Mouse (Mus musculus): Measurements from ENCODE around the gene Gng2.
"Not testable (repeated sequence)": the region's sequence is repeated elsewhere in the genome, so short reads cannot be mapped to it uniquely, and the experiment has no call there.

The Gng2 gene

GRCm38 (mm10) chr14:19924086-19924485 is 53.3 kb downstream of the Gng2 start:
- ChIA-PET POLR2A (interaction anchor here in 3 of 4 experiments (0.6 to 3.8 kb wide), 14 partner anchors 11 to 467 kb away, joined by 3 to 23 read pairs (median 4); no protein-coding TSS in a partner anchor), CTCF (interaction anchor here in 3 of 4 experiments (0.6 to 1.0 kb wide), 7 partner anchors 18 to 173 kb away, joined by 3 to 16 read pairs (median 3); partner anchors contain the start of genes Gng2 (in 1 of the 3) and Nid2 (in 1 of the 3))

- CTCF ChIA-PET: interaction anchor here in 3 of 4 experiments (0.9 to 1.9 kb wide), 3 partner anchors 81 to 148 kb away, joined by 3 to 6 read pairs (median 5); no protein-coding TSS in a partner anchor
Observed at GRCm38 (mm10) chr14:19920254-19920691, 57.2 kb downstream of the Gng2 start.

GRCm38 (mm10) chr14:19919789-19920188 is 57.6 kb downstream of the Gng2 start:
- CTCF ChIA-PET: interaction anchor here in 1 of 4 experiments (1.9 kb wide), 1 partner anchor 148 kb away, joined by 6 read pairs; no protein-coding TSS in a partner anchor
- POLR2A ChIA-PET: interaction anchor here in 3 of 4 experiments (0.6 to 2.0 kb wide), 12 partner anchors 8 to 153 kb away, joined by 3 to 10 read pairs (median 3); no protein-coding TSS in a partner anchor

More at GRCm38 (mm10) chr14:19920254-19920691, 57.2 kb downstream of the Gng2 start:
- POLR2A ChIA-PET: interaction anchor here in 3 of 4 experiments (0.6 to 2.0 kb wide), 14 partner anchors 9 to 153 kb away, joined by 3 to 10 read pairs (median 4); no protein-coding TSS in a partner anchor

GRCm38 (mm10) chr14:19917534-19917933 is 59.9 kb downstream of the Gng2 start:
- ChIA-PET POLR2A (interaction anchor here in 2 of 4 experiments (1.0 to 2.5 kb wide), 6 partner anchors 10 to 56 kb away, joined by 4 to 8 read pairs (median 4); no protein-coding TSS in a partner anchor), CTCF (interaction anchor here in 1 of 4 experiments (1.3 kb wide), 1 partner anchor 13 kb away, joined by 3 read pairs; no protein-coding TSS in a partner anchor)

- ChIA-PET POLR2A (interaction anchor here in 2 of 4 experiments (1.0 to 2.5 kb wide), 6 partner anchors 9 to 77 kb away, joined by 3 to 8 read pairs (median 4); no protein-coding TSS in a partner anchor), CTCF (no interaction called here)
Observed at GRCm38 (mm10) chr14:19916315-19916714, 61.1 kb downstream of the Gng2 start.

GRCm38 (mm10) chr14:19912891-19913290 is 64.5 kb downstream of the Gng2 start:
- ChIA-PET POLR2A (interaction anchor here in 3 of 4 experiments (0.6 to 4.4 kb wide), 13 partner anchors 8 to 269 kb away, joined by 3 to 23 read pairs (median 4); partner anchors contain the start of genes Gng2 (in 1 of the 3) and Kcnk5 (in 1 of the 3)), CTCF (interaction anchor here in 1 of 4 experiments (1.1 kb wide), 1 partner anchor 201 kb away, joined by 3 read pairs; no protein-coding TSS in a partner anchor)

- CTCF ChIA-PET: interaction anchor here in 1 of 4 experiments (1.4 kb wide), 1 partner anchor 162 kb away, joined by 3 read pairs; no protein-coding TSS in a partner anchor
- POLR2A ChIA-PET: interaction anchor here in 3 of 4 experiments (0.8 to 1.3 kb wide), 5 partner anchors 8 to 47 kb away, joined by 3 to 4 read pairs (median 3); no protein-coding TSS in a partner anchor
Observed at GRCm38 (mm10) chr14:19905615-19906014, 71.8 kb downstream of the Gng2 start.

- ChIA-PET POLR2A (interaction anchor here in 2 of 4 experiments (0.9 to 1.2 kb wide), 2 partner anchors 9 to 46 kb away, joined by 3 read pairs; no protein-coding TSS in a partner anchor), CTCF (interaction anchor here in 1 of 4 experiments (1.4 kb wide), 1 partner anchor 163 kb away, joined by 3 read pairs; no protein-coding TSS in a partner anchor)
Observed at GRCm38 (mm10) chr14:19904821-19905220, 72.6 kb downstream of the Gng2 start.

- CTCF ChIA-PET: interaction anchor here in 1 of 4 experiments (1.4 kb wide), 1 partner anchor 164 kb away, joined by 3 read pairs; no protein-coding TSS in a partner anchor
- POLR2A ChIA-PET: no interaction called here
Observed at GRCm38 (mm10) chr14:19904031-19904430, 73.4 kb downstream of the Gng2 start.

- CTCF ChIA-PET: interaction anchor here in 1 of 4 experiments (1.0 kb wide), 1 partner anchor 41 kb away, joined by 3 read pairs; no protein-coding TSS in a partner anchor
- POLR2A ChIA-PET: interaction anchor here in 1 of 4 experiments (1.1 kb wide), 1 partner anchor 77 kb away, joined by 3 read pairs; the partner anchor contains the start of gene Gng2
Observed at GRCm38 (mm10) chr14:19900492-19900891, 76.9 kb downstream of the Gng2 start.

GRCm38 (mm10) chr14:19887569-19887968 is 89.9 kb downstream of the Gng2 start:
- CTCF ChIA-PET: interaction anchor here in 1 of 4 experiments (0.5 kb wide), 1 partner anchor 16 kb away, joined by 5 read pairs; no protein-coding TSS in a partner anchor
- POLR2A ChIA-PET: interaction anchor here in 1 of 4 experiments (0.6 to 1.3 kb wide), 4 partner anchors 10 to 154 kb away, joined by 3 to 4 read pairs (median 3); no protein-coding TSS in a partner anchor

- POLR2A ChIA-PET: interaction anchor here in 1 of 4 experiments (0.7 kb wide), 1 partner anchor 236 kb away, joined by 3 read pairs; no protein-coding TSS in a partner anchor
- CTCF ChIA-PET: not testable (repeated sequence)
Observed at GRCm38 (mm10) chr14:19884431-19884830, 93.0 kb downstream of the Gng2 start.

- ChIA-PET CTCF (interaction anchor here in 2 of 4 experiments (0.6 to 1.0 kb wide), 2 partner anchors 12 to 27 kb away, joined by 3 read pairs; no protein-coding TSS in a partner anchor), POLR2A (interaction anchor here in 3 of 4 experiments (0.5 to 7.1 kb wide), 13 partner anchors 9 to 208 kb away, joined by 3 to 56 read pairs (median 4); no protein-coding TSS in a partner anchor)
Observed at GRCm38 (mm10) chr14:19874201-19874807, 103.1 kb downstream of the Gng2 start.

- ChIA-PET CTCF (no interaction called here), POLR2A (interaction anchor here in 3 of 4 experiments (0.7 to 2.1 kb wide), 8 partner anchors 9 to 110 kb away, joined by 4 to 8 read pairs (median 4); partner anchors contain the start of gene Gng2 (in 1 of the 3))
Observed at GRCm38 (mm10) chr14:19867286-19867935, 110.0 kb downstream of the Gng2 start.

GRCm38 (mm10) chr14:19865121-19865520 is 112.3 kb downstream of the Gng2 start:
- CTCF ChIA-PET: not testable (repeated sequence)
- POLR2A ChIA-PET: interaction anchor here in 3 of 4 experiments (0.6 to 2.1 kb wide), 21 partner anchors 8 to 776 kb away, joined by 3 to 8 read pairs (median 4); partner anchors contain the start of genes Gng2 (in 2 of the 3), Rtraf (in 2 of the 3), Nid2 (in 1 of the 3) and Usp54 (in 1 of the 3)

GRCm38 (mm10) chr14:19861311-19862080 is 115.9 kb downstream of the Gng2 start:
- CTCF ChIA-PET: interaction anchor here in 1 of 4 experiments (0.6 to 1.2 kb wide), 3 partner anchors 12 to 221 kb away, joined by 3 to 8 read pairs (median 3); no protein-coding TSS in a partner anchor
- POLR2A ChIA-PET: interaction anchor here in 3 of 4 experiments (0.6 to 4.3 kb wide), 112 partner anchors 8 to 1068 kb away, joined by 3 to 56 read pairs (median 5); partner anchors contain the start of genes Gng2 (in 3 of the 3), Nid2 (in 3 of the 3), Kcnk5 (in 2 of the 3) and Rtraf (in 2 of the 3)

- POLR2A ChIA-PET: interaction anchor here in 3 of 4 experiments (0.6 to 4.3 kb wide), 47 partner anchors 8 to 356 kb away, joined by 3 to 56 read pairs (median 8); partner anchors contain the start of genes Nid2 (in 3 of the 3), Gng2 (in 2 of the 3) and Rtraf (in 1 of the 3)
- CTCF ChIA-PET: interaction anchor here in 1 of 4 experiments (1.2 kb wide), 1 partner anchor 20 kb away, joined by 8 read pairs; no protein-coding TSS in a partner anchor
Observed at GRCm38 (mm10) chr14:19860281-19860680, 117.1 kb downstream of the Gng2 start.

All from embryonic stem cell, embryonic (primary cell).